Comparison of ENCODE assay signal across 9 mouse cellular contexts in the genomic region with DNA sequence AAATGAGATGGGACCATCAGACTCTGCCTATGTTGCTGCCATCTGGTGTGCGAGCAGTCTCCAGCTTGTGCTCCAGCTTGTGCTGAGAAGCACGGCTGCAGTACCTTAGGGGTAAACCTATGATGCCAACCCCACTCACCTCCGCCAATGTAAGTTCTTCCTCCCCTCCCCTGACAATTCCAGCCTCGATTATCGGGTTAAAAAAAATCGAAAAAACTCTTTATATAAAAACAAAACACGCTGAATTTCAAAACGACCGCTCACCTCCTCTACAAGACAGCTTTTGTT. TPM values are rescaled to one million over a fixed set of nuclear protein-coding genes. Genes with fewer than 3 reads are reported as not detected.
DNase-seq lines count a peak whose midpoint lies in the region; ATAC-seq and TF ChIP-seq lines count a peak whose summit lies in the region.
"Had no signal": no experiment of that assay in that cellular context is flagged by ENCODE, and none has a peak within 500 bp of the region (broad histone marks: within the 10 kb centered on the region; RNA-seq: fewer than 3 reads in every experiment).

No protein-coding gene starts in this region.

- H3K27me3 ChIP-seq in lung, postnatal 0 days (replicated peaks; ENCODE audit: insufficient read depth, low read length): peaks cover 66% of the 10 kb centered on the region
- H3K27me3 ChIP-seq in midbrain, embryonic 16.5 days (ENCODE audit: control insufficient read depth, insufficient read depth, low read depth, low read length): peaks cover 72% of the 10 kb centered on the region

- no peaks in the 10 kb centered on the region for H3K9me3 ChIP-seq in lung, postnatal 0 days (ENCODE audit: low read length)
- H3K9me3 ChIP-seq in midbrain, embryonic 16.5 days (replicated peaks; ENCODE audit: control insufficient read depth, low read length, poor library complexity, severe bottlenecking): no peaks in the 10 kb centered on the region

- peak overlapping the region; percentile 22; the same call in 1 of the 2 replicates for H3K4me2 ChIP-seq in lung, postnatal 0 days (replicated peaks; ENCODE audit: low read depth, low read length)
- H3K4me2 ChIP-seq in midbrain, embryonic 16.5 days (ENCODE audit: low read length): no peak overlapping the region

- no peak overlapping the region for H3K9ac ChIP-seq in lung, postnatal 0 days (replicated peaks; ENCODE audit: low read depth)
- H3K9ac ChIP-seq in midbrain, embryonic 16.5 days (ENCODE audit: low read depth, low read length): no peak overlapping the region

- no peak overlapping the region for H3K27ac ChIP-seq in lung, postnatal 0 days (ENCODE audit: low read length)
- no peak overlapping the region for H3K27ac ChIP-seq in midbrain, embryonic 16.5 days (ENCODE audit: low read length)

- DNase-seq in frontal cortex, postnatal 36 days (ENCODE audit: low spot score in 2 of 2): no peak
- DNase-seq in lung, postnatal 0 days (ENCODE audit: low spot score): no peak
- DNase-seq in lung, postnatal 14 days: no peak
- peak; percentile 60 to 66 for DNase-seq in heart, postnatal 10 days
- DNase-seq in layer of hippocampus, postnatal 14 days (ENCODE audit: low spot score in 2 of 2): no peak
- no peak for DNase-seq in gastrocnemius, postnatal 14 days

- TF ChIP-seq CTCF in lung, postnatal 0 days (IDR thresholded peaks at IDR 0.05): peak; percentile 40

- H3K4me1 ChIP-seq in lung, postnatal 0 days (ENCODE audit: insufficient read depth, low read depth, low read length): no peaks in the 10 kb centered on the region; the same call in 1 of the 2 replicates
- H3K4me1 ChIP-seq in midbrain, embryonic 16.5 days (ENCODE audit: control insufficient read depth, insufficient read depth, low read length): no peaks in the 10 kb centered on the region; the same call in 1 of the 2 replicates

- 3% methylated on average over 9 of the region's 9 CpGs for WGBS in lung, postnatal 0 days
- WGBS in midbrain, embryonic 16.5 days: 0% methylated on average over 9 of the region's 9 CpGs

- peak overlapping the region; percentile 19 for H3K4me3 ChIP-seq in lung, postnatal 0 days (ENCODE audit: low read depth, low read length)
- no peak overlapping the region for H3K4me3 ChIP-seq in midbrain, embryonic 16.5 days (ENCODE audit: low read depth, low read length)

- TF ChIP-seq EP300 in lung, postnatal 0 days (IDR thresholded peaks at IDR 0.05): no peak

- H3K36me3 ChIP-seq in lung, postnatal 0 days (ENCODE audit: insufficient read depth, low read length): no peaks in the 10 kb centered on the region
- H3K36me3 ChIP-seq in midbrain, embryonic 16.5 days (ENCODE audit: control insufficient read depth, insufficient read depth, low read length): no peaks in the 10 kb centered on the region

- intact Hi-C loops in heart, postnatal 10 days (cut with DNase I): loop anchor here (5.0 to 10.0 kb wide), 4 partner anchors 451 to 779 kb away; a partner anchor contains a TSS
- intact Hi-C loops in gastrocnemius, postnatal 14 days (cut with DNase I; ENCODE audit: low total_unique reads): no loop called here

- peak; percentile 73 for ATAC-seq in frontal cortex, adult (ENCODE audit: low TSS enrichment)
- no peak for ATAC-seq in lung, postnatal 0 days
- 0 out of 2 replicates have a peak, but pooled peaks have one; percentile 68 for ATAC-seq in midbrain, embryonic 16.5 days

RNA-seq across cellular contexts. Expression of a gene that starts 12.6 kb away (rescaled TPM):
- polyA plus RNA-seq in lung, postnatal 0 days (2015; fragmentation: Nextera tagmentation; extraction: Ambion mirVana): 0.12 and 0.14 TPM in 2 replicates
- 10 to 100 TPM; 52.5 to 58.9 TPM for total RNA-seq in heart, postnatal 10 days (2021)
- polyA plus RNA-seq in midbrain, embryonic 16.5 days (2015; fragmentation: Nextera tagmentation; extraction: Ambion mirVana): not detected in 2 replicates
- total RNA-seq in layer of hippocampus, postnatal 14 days (2021): not detected
- under 1 TPM; 0.29 to 0.47 TPM for total RNA-seq in gastrocnemius, postnatal 14 days (2021)
- total RNA-seq: left cerebral cortex, postnatal 10 days had no signal

Comparison
In these comparisons a context has a peak if more than half of its experiments do, and no peak if none do; other contexts are left out.
1. DNase-seq: peak in heart, postnatal 10 days (2 of 2); none in frontal cortex, postnatal 36 days (0 of 2), lung, postnatal 0 days (single experiment), lung, postnatal 14 days (single experiment), layer of hippocampus, postnatal 14 days (0 of 2) and gastrocnemius, postnatal 14 days (single experiment).
2. RNA of a gene that starts 12.6 kb away (total RNA-seq): 52.5 to 58.9 TPM in heart, postnatal 10 days; 0.29 to 0.47 TPM in gastrocnemius, postnatal 14 days and not detected in layer of hippocampus, postnatal 14 days; every median in the first group is over 10 times any median in the second.